Mouse (Mus musculus): ENCODE data around the gene Vmn2r13. TPM values are rescaled to one million over a fixed set of nuclear protein-coding genes. Genes with fewer than 3 reads are reported as not detected.
"Not testable (repeated sequence)": the region's sequence is repeated elsewhere in the genome, so short reads cannot be mapped to it uniquely, and the experiment has no call there.

Gene Vmn2r13
- not detected in 2 replicates for polyA plus RNA-seq (2015; fragmentation: Nextera tagmentation; extraction: Ambion mirVana)

DNA sequence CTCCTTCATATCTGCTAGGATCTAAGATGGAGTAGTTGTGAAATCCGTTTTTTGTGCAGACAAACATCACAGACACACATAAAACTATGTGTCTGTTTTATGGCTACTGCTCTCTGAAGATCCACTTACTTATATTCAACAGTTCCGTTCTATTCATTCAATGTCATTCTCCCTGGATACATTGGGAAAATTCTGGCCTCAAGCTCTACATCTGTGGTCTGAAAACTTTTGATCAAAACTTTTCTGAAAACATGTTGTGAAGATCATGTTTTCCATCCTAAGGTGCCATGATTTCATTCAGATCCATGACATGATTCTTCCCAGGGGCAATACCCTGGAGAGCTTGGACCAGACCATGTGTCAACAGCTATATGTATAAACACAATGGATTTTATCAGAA lies at the start of gene Vmn2r13:
Gene Vmn2r13, minus strand, starts transcription at position 101 of the 400 bp plus-strand sequence.
- not testable (repeated sequence) for H3K27ac ChIP-seq; H3K27me3 ChIP-seq; ATAC-seq (ENCODE audit: insufficient number of reproducible peaks, insufficient read depth, low FRiP score, low TSS enrichment, low read depth); H3K4me2 ChIP-seq; H3K4me3 ChIP-seq; H3K9ac ChIP-seq; H3K4me1 ChIP-seq; H3K36me3 ChIP-seq
- H3K9me3 ChIP-seq: peaks cover 14% of the 10 kb centered on the region; the same call in 1 of the 2 replicates
- 55% methylated on average over 2 of the region's 2 CpGs for WGBS

DNA sequence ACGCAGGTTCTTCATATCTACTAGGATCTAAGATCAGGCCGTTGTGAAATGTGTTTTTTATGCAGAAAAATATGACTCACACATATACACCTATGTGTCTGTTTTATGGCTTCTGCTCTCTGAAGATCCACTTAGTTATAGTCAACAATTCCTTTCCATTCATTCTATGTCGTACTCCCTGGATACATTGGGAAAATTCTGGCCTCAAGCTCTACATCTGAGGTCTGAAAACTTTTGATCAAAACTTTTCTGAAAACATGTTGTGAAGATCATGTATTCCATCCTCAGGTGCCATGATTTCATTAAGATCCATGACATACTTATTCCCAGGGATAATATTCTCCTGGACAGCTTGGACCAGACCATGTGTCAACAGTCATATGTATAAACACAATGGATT lies 32.6 kb upstream of the Vmn2r13 start, which contains the start of gene Vmn2r14:
Gene Vmn2r14, minus strand, starts transcription at position 101 of the 400 bp plus-strand sequence.
- Histone ChIP-seq H3K27ac (no peak within 1 kb of the TSS), H3K4me1 (no peaks in the 10 kb centered on the region), H3K4me2 (no peak within 1 kb of the TSS), H3K9me3 (no peaks in the 10 kb centered on the region; the same call in 1 of the 2 replicates), H3K36me3 (no peaks in the 10 kb centered on the region), H3K4me3 (no peak within 1 kb of the TSS), H3K9ac (no peak within 1 kb of the TSS), H3K27me3 (no peaks in the 10 kb centered on the region)
- ATAC-seq (ENCODE audit: insufficient number of reproducible peaks, insufficient read depth, low FRiP score, low TSS enrichment, low read depth): no peak
- WGBS: 61% methylated on average over 3 of the region's 3 CpGs

DNA sequence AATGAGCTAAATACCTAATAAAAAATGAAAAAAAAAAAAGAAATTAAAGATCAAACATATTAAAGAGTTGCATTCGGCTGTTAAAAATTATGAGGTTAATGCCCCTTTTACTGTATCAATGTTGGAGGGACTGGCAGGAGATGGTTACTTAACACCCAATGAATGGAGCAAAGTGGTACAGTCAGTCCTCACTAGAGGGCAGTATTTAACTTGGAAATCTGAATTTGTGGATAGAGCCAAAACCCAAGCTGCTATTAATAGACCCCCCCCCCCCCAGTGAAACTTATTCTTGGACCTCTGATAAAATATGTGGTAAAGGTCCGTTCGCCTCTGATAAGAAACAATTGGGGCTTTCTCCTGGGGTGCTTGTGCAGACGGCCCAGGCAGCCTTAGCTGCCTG lies 25.1 kb downstream of the Vmn2r13 start:
- ATAC-seq (ENCODE audit: insufficient number of reproducible peaks, insufficient read depth, low FRiP score, low TSS enrichment, low read depth); H3K27me3 ChIP-seq; H3K9ac ChIP-seq; H3K4me1 ChIP-seq; H3K36me3 ChIP-seq; H3K27ac ChIP-seq; H3K4me2 ChIP-seq; H3K4me3 ChIP-seq: not testable (repeated sequence)
- 84% methylated on average over 4 of the region's 4 CpGs for WGBS
- peaks cover 10% of the 10 kb centered on the region for H3K9me3 ChIP-seq

DNA sequence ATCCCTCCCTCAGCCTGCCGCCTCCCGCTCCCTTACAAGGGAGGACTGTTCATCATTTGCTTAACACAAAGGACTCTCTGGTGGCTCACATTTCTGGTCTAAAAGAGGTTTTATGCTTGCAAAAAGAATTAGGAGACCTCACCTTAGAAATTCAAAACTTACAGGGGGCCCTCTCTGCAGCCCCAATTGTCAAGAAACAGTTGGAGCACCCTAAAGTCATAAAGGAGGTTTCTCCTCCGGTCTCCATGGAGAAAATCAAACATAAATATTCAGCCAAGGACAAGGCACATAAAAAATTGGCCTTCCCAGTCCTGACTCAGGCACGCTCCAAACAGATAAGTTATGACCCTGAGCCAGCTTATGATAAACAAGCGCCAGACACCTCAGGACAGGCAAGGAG lies 31.9 kb downstream of the Vmn2r13 start:
- 88% methylated on average over 5 of the region's 5 CpGs for WGBS
- no peaks in the 10 kb centered on the region for H3K36me3 ChIP-seq
- no peak overlapping the region for H3K27ac ChIP-seq
- H3K27me3 ChIP-seq: no peaks in the 10 kb centered on the region
- ATAC-seq (ENCODE audit: insufficient number of reproducible peaks, insufficient read depth, low FRiP score, low TSS enrichment, low read depth): no peak
- H3K9me3 ChIP-seq: no peaks in the 10 kb centered on the region
- no peaks in the 10 kb centered on the region for H3K4me1 ChIP-seq
- no peak overlapping the region for H3K4me3 ChIP-seq
- H3K4me2 ChIP-seq: no peak overlapping the region
- H3K9ac ChIP-seq: no peak overlapping the region

DNA sequence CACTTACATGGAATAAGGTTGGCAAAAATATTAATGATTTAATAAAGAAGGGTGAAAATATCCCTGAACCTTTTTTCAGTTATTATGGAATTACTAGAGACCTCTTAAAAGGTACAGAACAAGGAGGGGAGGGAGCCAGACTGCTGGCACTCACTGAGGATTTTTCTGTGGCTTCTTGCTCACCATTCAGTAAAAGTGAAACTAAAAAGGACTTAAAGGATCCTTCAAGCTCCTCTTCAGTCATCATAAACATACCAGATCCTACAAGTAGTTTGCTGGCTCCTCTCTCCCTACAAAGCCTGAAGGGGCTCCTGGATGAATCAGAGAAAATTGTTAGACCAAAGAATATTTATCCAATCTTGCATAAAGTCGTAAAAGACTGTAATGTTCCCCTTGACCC lies 32.4 kb downstream of the Vmn2r13 start:
- not testable (repeated sequence) for ATAC-seq (ENCODE audit: insufficient number of reproducible peaks, insufficient read depth, low FRiP score, low TSS enrichment, low read depth); H3K4me3 ChIP-seq; H3K4me2 ChIP-seq; H3K9ac ChIP-seq; H3K4me1 ChIP-seq; H3K9me3 ChIP-seq; H3K27me3 ChIP-seq; H3K36me3 ChIP-seq; H3K27ac ChIP-seq
- WGBS: 76% methylated on average over 1 of the region's 1 CpGs

DNA sequence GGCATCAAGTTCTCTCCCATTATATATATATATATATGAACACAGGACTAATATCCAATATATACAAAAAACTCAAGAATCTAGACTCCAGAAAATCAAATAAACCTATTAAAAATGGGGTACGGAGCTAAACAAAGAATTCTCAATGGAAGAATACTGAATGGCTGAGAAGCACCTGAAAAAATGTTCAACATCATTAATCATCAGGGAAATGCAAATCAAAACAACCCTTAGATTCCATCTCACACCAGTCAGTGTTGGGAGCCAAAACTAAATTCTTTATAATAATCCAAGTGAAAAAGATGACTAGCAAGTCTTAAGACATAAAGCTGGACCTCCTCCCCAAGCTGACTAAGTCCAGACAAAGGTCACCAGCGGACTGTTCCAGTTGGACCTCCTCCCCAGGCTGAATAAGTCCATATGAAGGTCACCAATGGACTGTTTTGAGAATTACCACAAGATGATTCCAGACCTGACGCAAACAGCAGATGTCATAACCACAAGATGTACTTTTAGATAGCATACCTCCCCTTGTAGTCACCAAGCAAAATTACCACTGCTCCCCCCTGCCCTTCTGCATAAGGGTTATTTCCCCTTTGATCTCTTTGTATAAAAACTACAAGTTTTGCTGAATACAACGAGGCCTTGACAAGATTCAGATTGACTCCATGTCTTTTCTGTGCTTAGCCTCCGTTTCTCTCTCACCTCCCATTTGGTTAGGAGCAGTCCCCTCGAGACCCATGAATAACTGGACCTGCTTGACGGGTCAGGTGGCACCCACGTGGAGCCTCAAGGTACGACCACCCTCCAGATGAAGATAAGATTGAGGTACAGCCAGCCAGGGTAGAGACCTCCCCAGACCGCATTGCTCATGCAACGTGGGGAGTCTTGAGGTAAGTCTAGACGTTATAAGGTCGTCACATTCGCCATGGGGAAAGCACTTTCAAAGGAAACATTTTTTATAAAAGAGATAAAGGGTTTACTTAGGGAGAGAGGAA lies 33.2 kb downstream of the Vmn2r13 start:
- 71% methylated on average over 14 of the region's 14 CpGs for WGBS
- H3K27ac ChIP-seq; H3K4me3 ChIP-seq; H3K9me3 ChIP-seq; H3K4me1 ChIP-seq; H3K27me3 ChIP-seq; H3K9ac ChIP-seq; H3K36me3 ChIP-seq; H3K4me2 ChIP-seq; ATAC-seq (ENCODE audit: insufficient number of reproducible peaks, insufficient read depth, low FRiP score, low TSS enrichment, low read depth): not testable (repeated sequence)

DNA sequence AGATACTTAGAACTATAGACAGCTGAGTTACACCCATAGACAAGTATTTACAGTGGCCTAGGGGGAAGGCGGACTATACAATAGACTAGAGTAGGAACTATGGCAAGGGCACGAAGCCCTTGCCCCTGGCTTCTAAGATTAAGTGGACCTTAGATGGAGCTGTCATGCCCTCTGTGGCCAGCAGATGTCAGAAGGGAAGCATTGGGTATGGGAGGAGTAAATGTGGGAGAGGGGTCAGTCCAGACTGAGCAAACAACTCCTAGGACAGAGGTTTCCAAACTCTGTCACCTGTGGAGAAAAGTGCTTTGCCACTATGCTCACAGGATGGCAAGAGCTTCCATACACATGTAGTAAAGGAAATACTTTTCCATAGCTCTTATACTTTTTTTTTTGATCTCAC lies 52.5 kb downstream of the Vmn2r13 start:
- Histone ChIP-seq H3K27me3 (no peaks in the 10 kb centered on the region), H3K4me2 (no peak overlapping the region), H3K4me3 (no peak overlapping the region), H3K9ac (no peak overlapping the region), H3K27ac (no peak overlapping the region), H3K9me3 (peaks cover 15% of the 10 kb centered on the region), H3K36me3 (no peaks in the 10 kb centered on the region), H3K4me1 (no peaks in the 10 kb centered on the region)
- no peak for ATAC-seq (ENCODE audit: insufficient number of reproducible peaks, insufficient read depth, low FRiP score, low TSS enrichment, low read depth)
- WGBS: 82% methylated on average over 2 of the region's 2 CpGs

DNA sequence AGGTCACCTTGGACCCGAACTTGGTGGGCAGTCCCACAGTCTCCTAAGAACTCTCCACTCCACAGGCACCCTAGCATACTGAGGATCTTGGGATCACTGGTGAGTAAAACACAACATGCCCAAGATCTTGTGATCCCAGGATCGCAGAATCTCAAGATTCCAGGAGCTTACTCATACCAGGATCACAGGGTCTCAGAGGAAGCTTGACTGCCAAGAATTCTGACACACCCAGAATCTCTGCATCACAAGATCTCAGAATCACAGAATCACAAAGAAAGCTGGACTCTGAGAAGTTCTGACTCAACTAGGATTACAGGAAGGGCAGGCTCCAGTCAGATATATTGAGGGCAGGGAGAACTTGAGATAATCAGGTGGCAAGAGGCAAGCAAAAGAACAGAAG lies 55.3 kb downstream of the Vmn2r13 start:
- Histone ChIP-seq H3K4me1 (no peaks in the 10 kb centered on the region), H3K27ac (no peak overlapping the region), H3K4me3 (no peak overlapping the region), H3K9me3 (peaks cover 15% of the 10 kb centered on the region), H3K4me2 (no peak overlapping the region), H3K27me3 (no peaks in the 10 kb centered on the region), H3K36me3 (no peaks in the 10 kb centered on the region), H3K9ac (no peak overlapping the region)
- WGBS: 72% methylated on average over 2 of the region's 2 CpGs
- ATAC-seq (ENCODE audit: insufficient number of reproducible peaks, insufficient read depth, low FRiP score, low TSS enrichment, low read depth): no peak

Other genes starting within 250 kb of the Vmn2r13 start
- gene Vmn2r10, start 185.7 kb downstream of the Vmn2r13 start, polyA plus RNA-seq (2015; fragmentation: Nextera tagmentation; extraction: Ambion mirVana): not detected in 2 replicates
- gene Vmn2r11, start 132.6 kb downstream of the Vmn2r13 start, polyA plus RNA-seq (2015; fragmentation: Nextera tagmentation; extraction: Ambion mirVana): not detected in 2 replicates
- not detected in 2 replicates for gene Vmn2r12, start 94.2 kb downstream of the Vmn2r13 start, polyA plus RNA-seq (2015; fragmentation: Nextera tagmentation; extraction: Ambion mirVana)
- gene Vmn2r14, start 32.5 kb upstream of the Vmn2r13 start, polyA plus RNA-seq (2015; fragmentation: Nextera tagmentation; extraction: Ambion mirVana): not detected in 2 replicates
- gene Vmn2r15, start 105.4 kb upstream of the Vmn2r13 start, polyA plus RNA-seq (2015; fragmentation: Nextera tagmentation; extraction: Ambion mirVana): not detected in 2 replicates
- gene Vmn2r16, start 138.0 kb upstream of the Vmn2r13 start, polyA plus RNA-seq (2015; fragmentation: Nextera tagmentation; extraction: Ambion mirVana): not detected in 2 replicates
- gene Vmn2r17, start 227.5 kb upstream of the Vmn2r13 start, polyA plus RNA-seq (2015; fragmentation: Nextera tagmentation; extraction: Ambion mirVana): not detected in 2 replicates